9 mouse cellular contexts compared by ENCODE assay signal in genomic region chr4:129639221-129639620, GRCm38 (mm10). TPM values are rescaled to one million over a fixed set of nuclear protein-coding genes. Genes with fewer than 3 reads are reported as not detected.
A peak's percentile ranks its signal among the peaks of the same experiment; 100 is the strongest.
DNase-seq lines count a peak whose midpoint lies in the region; ATAC-seq and TF ChIP-seq lines count a peak whose summit lies in the region.
"Had no signal": no experiment of that assay in that cellular context is flagged by ENCODE, and none has a peak within 500 bp of the region (broad histone marks: within the 10 kb centered on the region; RNA-seq: fewer than 3 reads in every experiment).

No protein-coding gene starts in this region.

- TF ChIP-seq POLR2A in liver, adult 2 months (IDR thresholded peaks at IDR 0.05; ENCODE audit: extremely low read depth, insufficient read depth, low read length): no peak
- no peak for TF ChIP-seq POLR2A in embryonic fibroblast, embryonic 13.5 days (IDR thresholded peaks at IDR 0.05; ENCODE audit: low read depth, low read length)

- H3K36me3 ChIP-seq in liver, adult 2 months (ENCODE audit: control insufficient read depth, insufficient read depth, low read length): peaks cover 10% of the 10 kb centered on the region; the same call in 1 of the 2 replicates
- peaks cover 25% of the 10 kb centered on the region for H3K36me3 ChIP-seq in intestine, embryonic 15.5 days
- peaks cover 50% of the 10 kb centered on the region for H3K36me3 ChIP-seq in neural tube, embryonic 13.5 days

- peaks cover 8% of the 10 kb centered on the region; the same call in 1 of the 2 replicates for H3K79me2 ChIP-seq in liver, adult 2 months (ENCODE audit: control insufficient read depth, insufficient read depth, low read length)

- WGBS in liver, adult 2 months: 81% methylated on average over 15 of the region's 15 CpGs
- WGBS in intestine, embryonic 15.5 days: 85% methylated on average over 15 of the region's 15 CpGs
- WGBS in neural tube, embryonic 13.5 days: 88% methylated on average over 15 of the region's 15 CpGs

- no peaks in the 10 kb centered on the region for H3K9me3 ChIP-seq in intestine, embryonic 15.5 days
- no peaks in the 10 kb centered on the region for H3K9me3 ChIP-seq in neural tube, embryonic 13.5 days

- peaks cover 10% of the 10 kb centered on the region for H3K4me1 ChIP-seq in liver, adult 2 months (ENCODE audit: control insufficient read depth, insufficient read depth, low read length)
- no peaks in the 10 kb centered on the region for H3K4me1 ChIP-seq in embryonic fibroblast, embryonic 13.5 days (ENCODE audit: control insufficient read depth, insufficient read depth, low read length)
- H3K4me1 ChIP-seq in intestine, embryonic 15.5 days (replicated peaks): peaks cover 11% of the 10 kb centered on the region
- peaks cover 38% of the 10 kb centered on the region for H3K4me1 ChIP-seq in neural tube, embryonic 13.5 days (replicated peaks)

- 0 out of 2 replicates have a peak overlapping the region, but pooled peaks have one; percentile 15 for H3K9ac ChIP-seq in liver, adult 2 months (ENCODE audit: low read depth, low read length)
- H3K9ac ChIP-seq in intestine, embryonic 15.5 days: no peak overlapping the region
- H3K9ac ChIP-seq in neural tube, embryonic 13.5 days: peak overlapping the region; percentile 82

- H3K27me3 ChIP-seq in liver, adult 2 months (ENCODE audit: control insufficient read depth, insufficient read depth, low read length): no peaks in the 10 kb centered on the region
- H3K27me3 ChIP-seq in intestine, embryonic 15.5 days (replicated peaks): no peaks in the 10 kb centered on the region
- no peaks in the 10 kb centered on the region for H3K27me3 ChIP-seq in neural tube, embryonic 13.5 days

- no peak for ATAC-seq in intestine, embryonic 15.5 days
- no peak for ATAC-seq in neural tube, embryonic 13.5 days (ENCODE audit: low read depth)
- no peak for ATAC-seq in megakaryocyte progenitor cell, adult 5-6 weeks (replicated peaks; ENCODE audit: poor library complexity)

- TF ChIP-seq CTCF in liver, adult 2 months (IDR thresholded peaks at IDR 0.05; ENCODE audit: low read depth, low read length): no peak
- TF ChIP-seq CTCF in embryonic fibroblast, embryonic 13.5 days (IDR thresholded peaks at IDR 0.05; ENCODE audit: borderline replicate concordance, insufficient read depth, low read length): no peak

- no peak for DNase-seq in liver, adult 2 months (ENCODE audit: extremely low read depth, low read depth, low spot score)
- DNase-seq in liver: no peak
- no peak for DNase-seq in embryo, embryonic 9.5 days (ENCODE audit: extremely low spot score)
- no peak for DNase-seq in spleen, postnatal 4 days (ENCODE audit: low spot score in 2 of 2)
- DNase-seq: right cerebral cortex, postnatal 4 days had no signal

- no peak overlapping the region for H3K4me3 ChIP-seq in liver, adult 2 months (ENCODE audit: insufficient read depth, low read depth, low read length)
- H3K4me3 ChIP-seq in embryonic fibroblast, embryonic 13.5 days (ENCODE audit: insufficient read depth, low read length): peak overlapping the region; percentile 70
- H3K4me3 ChIP-seq in intestine, embryonic 15.5 days (replicated peaks): no peak overlapping the region
- H3K4me3 ChIP-seq in neural tube, embryonic 13.5 days: peak overlapping the region; percentile 55

- H3K27ac ChIP-seq in liver, adult 2 months (replicated peaks; ENCODE audit: insufficient read depth, low read depth, low read length): no peak overlapping the region
- H3K27ac ChIP-seq in embryonic fibroblast, embryonic 13.5 days (ENCODE audit: insufficient read depth, low read length): no peak overlapping the region
- H3K27ac ChIP-seq in intestine, embryonic 15.5 days: no peak overlapping the region
- H3K27ac ChIP-seq in neural tube, embryonic 13.5 days (replicated peaks): no peak overlapping the region

- H3K4me2 ChIP-seq in intestine, embryonic 15.5 days (replicated peaks): peak overlapping the region; percentile 69
- H3K4me2 ChIP-seq in neural tube, embryonic 13.5 days: peak overlapping the region; percentile 73

RNA-seq across cellular contexts. Expression of gene Txlna, which starts 1.6 kb away (rescaled TPM):
- 8.2 and 10.2 TPM in 2 replicates for total RNA-seq in liver, adult 2 months (2014; rRNA removed)
- 11.9 and 15.1 TPM in 2 replicates for polyA plus RNA-seq in liver, adult 2 months (2012; rRNA removed)
- polyA plus RNA-seq in embryonic fibroblast, embryonic 13.5 days (2011; ENCODE audit: insufficient read length, low read depth, missing spikeins): 52.8 and 56.2 TPM in 2 replicates
- 57.4 and 60.8 TPM in 2 replicates for polyA plus RNA-seq in intestine, embryonic 15.5 days (2015; fragmentation: Nextera tagmentation; extraction: Ambion mirVana)
- 47.6 and 55.2 TPM in 2 replicates for polyA plus RNA-seq in neural tube, embryonic 13.5 days (2015; fragmentation: Nextera tagmentation; extraction: Ambion mirVana)
- total RNA-seq in megakaryocyte progenitor cell, adult 5-6 weeks (2015): 29.9 and 34.6 TPM in 2 replicates
- 115 and 143 TPM in 2 replicates for total RNA-seq in megakaryocyte progenitor cell, adult 5-6 weeks (2017)

RNA-seq across cellular contexts. Expression of gene Ccdc28b, which starts 15.5 kb away (rescaled TPM):
- total RNA-seq in liver, adult 2 months (2014; rRNA removed): 9.3 and 9.7 TPM in 2 replicates
- polyA plus RNA-seq in liver, adult 2 months (2012; rRNA removed): 7.2 and 7.6 TPM in 2 replicates
- polyA plus RNA-seq in embryonic fibroblast, embryonic 13.5 days (2011; ENCODE audit: insufficient read length, low read depth, missing spikeins): 11.7 and 13.6 TPM in 2 replicates
- polyA plus RNA-seq in intestine, embryonic 15.5 days (2015; fragmentation: Nextera tagmentation; extraction: Ambion mirVana): 37.9 and 44.4 TPM in 2 replicates
- polyA plus RNA-seq in neural tube, embryonic 13.5 days (2015; fragmentation: Nextera tagmentation; extraction: Ambion mirVana): 140 and 143 TPM in 2 replicates
- total RNA-seq in megakaryocyte progenitor cell, adult 5-6 weeks (2015): 43.6 and 55.5 TPM in 2 replicates
- total RNA-seq in megakaryocyte progenitor cell, adult 5-6 weeks (2017): 53.6 and 57.7 TPM in 2 replicates

RNA-seq across cellular contexts. Expression of gene Iqcc, which starts 20.3 kb away (rescaled TPM):
- total RNA-seq in liver, adult 2 months (2014; rRNA removed): 10.3 and 11.3 TPM in 2 replicates
- 21.0 and 23.0 TPM in 2 replicates for polyA plus RNA-seq in liver, adult 2 months (2012; rRNA removed)
- 19.5 TPM in 2 replicates for polyA plus RNA-seq in embryonic fibroblast, embryonic 13.5 days (2011; ENCODE audit: insufficient read length, low read depth, missing spikeins)
- 24.9 and 26.7 TPM in 2 replicates for polyA plus RNA-seq in intestine, embryonic 15.5 days (2015; fragmentation: Nextera tagmentation; extraction: Ambion mirVana)
- 34.7 and 35.1 TPM in 2 replicates for polyA plus RNA-seq in neural tube, embryonic 13.5 days (2015; fragmentation: Nextera tagmentation; extraction: Ambion mirVana)
- total RNA-seq in megakaryocyte progenitor cell, adult 5-6 weeks (2015): 11.3 and 17.5 TPM in 2 replicates
- total RNA-seq in megakaryocyte progenitor cell, adult 5-6 weeks (2017): 16.8 and 17.9 TPM in 2 replicates

RNA-seq across cellular contexts. Expression of gene Dcdc2b, which starts 25.2 kb away (rescaled TPM):
- total RNA-seq in liver, adult 2 months (2014; rRNA removed): 0.54 and 1.6 TPM in 2 replicates
- 1.3 and 1.4 TPM in 2 replicates for polyA plus RNA-seq in liver, adult 2 months (2012; rRNA removed)
- 0.68 TPM in 1 of 2 replicates, not detected in the other for polyA plus RNA-seq in embryonic fibroblast, embryonic 13.5 days (2011; ENCODE audit: insufficient read length, low read depth, missing spikeins)
- 1.1 and 2.1 TPM in 2 replicates for polyA plus RNA-seq in intestine, embryonic 15.5 days (2015; fragmentation: Nextera tagmentation; extraction: Ambion mirVana)
- 2.8 and 3.5 TPM in 2 replicates for polyA plus RNA-seq in neural tube, embryonic 13.5 days (2015; fragmentation: Nextera tagmentation; extraction: Ambion mirVana)
- 1.3 TPM in 1 of 2 replicates, not detected in the other for total RNA-seq in megakaryocyte progenitor cell, adult 5-6 weeks (2015)
- total RNA-seq in megakaryocyte progenitor cell, adult 5-6 weeks (2017): 0.81 TPM in 1 of 2 replicates, not detected in the other

RNA-seq across cellular contexts. Expression of gene Kpna6, which starts 33.3 kb away (rescaled TPM):
- 15.1 and 15.6 TPM in 2 replicates for total RNA-seq in liver, adult 2 months (2014; rRNA removed)
- 17.4 and 19.4 TPM in 2 replicates for polyA plus RNA-seq in liver, adult 2 months (2012; rRNA removed)
- 80.7 and 84.3 TPM in 2 replicates for polyA plus RNA-seq in embryonic fibroblast, embryonic 13.5 days (2011; ENCODE audit: insufficient read length, low read depth, missing spikeins)
- polyA plus RNA-seq in intestine, embryonic 15.5 days (2015; fragmentation: Nextera tagmentation; extraction: Ambion mirVana): 14.1 and 14.2 TPM in 2 replicates
- polyA plus RNA-seq in neural tube, embryonic 13.5 days (2015; fragmentation: Nextera tagmentation; extraction: Ambion mirVana): 14.7 and 16.2 TPM in 2 replicates
- 23.4 and 30.0 TPM in 2 replicates for total RNA-seq in megakaryocyte progenitor cell, adult 5-6 weeks (2015)
- total RNA-seq in megakaryocyte progenitor cell, adult 5-6 weeks (2017): 20.4 and 20.9 TPM in 2 replicates

Comparison
In these comparisons a context has a peak if more than half of its experiments do, and no peak if none do; other contexts are left out.
1. H3K4me3 ChIP-seq: peak in embryonic fibroblast, embryonic 13.5 days (single experiment) and neural tube, embryonic 13.5 days (single experiment); none in liver, adult 2 months (single experiment) and intestine, embryonic 15.5 days (single experiment).